Mouse (Mus musculus) spleen, postnatal 0 days (tissue): ENCODE measurements around the gene Sox30. TPM values are rescaled to one million over a fixed set of nuclear protein-coding genes. Genes with fewer than 3 reads are reported as not detected.

ENCODE experiments used
- polyA plus RNA-seq: library from polyadenylated mRNA; unstranded; fragments of >200 nt; fragmentation: Nextera tagmentation; extraction: Ambion mirVana; gene quantifications from 2 replicates; pipeline ENCODE4 v1.2.1, GENCODE M21; 2015

Sox30 gene
- polyA plus RNA-seq: 0.10 TPM in 1 of 2 replicates, not detected in the other

GRCm38 (mm10) chr11:45979946-45980892, at the start of gene Sox30:
Gene Sox30 (plus strand): TSS chr11:45980310.

GRCm38 (mm10) chr11:45944643-45945156, 35.4 kb upstream of the Sox30 start, which contains the start of gene Lsm11:
Gene Lsm11 (minus strand): TSS chr11:45944935.

GRCm38 (mm10) chr11:45955127-45955627, 24.9 kb upstream of the Sox30 start, which contains the start of gene Thg1l:
Gene Thg1l (minus strand): TSS chr11:45955494.

DNA sequence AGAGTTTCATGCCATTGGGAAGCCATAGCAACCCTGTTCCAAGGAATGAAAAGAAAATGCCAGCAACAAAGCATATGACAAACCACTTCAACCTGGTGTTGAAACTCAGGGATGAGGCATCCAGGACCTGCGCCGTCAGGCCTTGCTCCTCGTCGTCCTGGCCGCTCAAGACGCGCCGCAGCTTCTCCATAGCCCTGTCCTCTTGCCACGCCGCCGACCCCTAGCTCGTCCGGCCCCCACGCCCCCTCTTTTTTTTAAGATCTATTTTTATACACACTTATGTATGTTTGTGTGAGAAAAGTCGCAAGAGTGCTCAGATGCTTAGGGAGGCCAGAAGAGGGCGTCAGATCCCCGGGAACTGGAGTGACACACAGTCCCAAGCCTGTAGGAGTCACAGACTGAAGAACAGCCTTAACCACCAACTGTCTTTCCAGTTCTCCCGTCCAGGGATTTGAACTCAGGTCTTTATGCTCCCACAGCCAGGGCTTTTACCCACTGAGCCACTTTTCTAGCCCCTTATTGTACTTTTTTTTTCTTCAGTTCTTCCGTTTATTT, 72.1 kb downstream of the Sox30 start, which contains the start of gene Gm12166:
TSS of gene Gm12166 (minus strand) at position 217 of the 555 bp plus-strand sequence.

DNA sequence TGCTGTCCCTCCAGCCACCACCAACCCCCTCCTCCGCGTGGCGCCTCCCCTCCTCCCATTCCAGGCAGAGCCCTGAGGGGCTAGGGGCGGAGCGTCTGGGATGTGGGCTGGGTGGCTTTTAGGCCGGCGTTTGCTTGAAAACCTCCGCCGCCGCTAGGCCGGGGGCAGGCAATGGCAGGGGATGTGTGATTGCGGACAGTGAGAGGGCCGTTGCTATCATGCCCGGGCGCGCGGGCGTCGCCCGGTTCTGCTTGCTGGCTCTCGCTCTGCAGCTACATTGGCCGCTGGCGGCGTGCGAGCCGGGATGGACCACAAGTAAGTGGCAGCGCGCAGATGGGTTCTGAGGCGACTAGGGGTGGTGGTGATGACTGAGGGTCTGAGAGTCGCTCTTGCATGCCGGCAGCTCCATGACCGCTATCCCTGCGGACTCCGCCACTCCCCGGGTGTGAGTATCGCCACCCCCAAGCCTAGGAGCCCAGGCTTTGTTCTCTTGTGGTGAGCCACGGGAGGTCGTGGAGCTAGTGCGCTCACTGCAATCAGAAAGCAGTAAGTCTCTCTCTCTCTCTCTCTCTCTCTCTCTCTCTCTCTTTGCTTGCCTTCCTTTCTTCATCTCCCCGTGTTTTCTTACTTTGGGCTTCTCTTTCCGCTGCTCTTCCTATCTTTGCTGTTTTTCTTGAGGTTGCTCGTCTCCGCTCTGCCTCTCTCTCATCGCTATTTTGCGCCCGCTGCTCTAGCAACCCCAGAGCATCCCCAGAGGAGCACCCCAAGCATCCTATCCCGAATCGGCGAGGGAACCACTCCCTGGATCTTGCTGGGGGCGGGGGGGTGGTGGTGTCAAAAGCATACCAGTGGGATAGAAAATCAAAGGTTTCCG, 76.0 kb downstream of the Sox30 start, which contains the start of gene Adam19:
TSS of gene Adam19 (plus strand) at position 97 of the 874 bp plus-strand sequence.

Other genes with a start within 250 kb of the Sox30 start
- gene Clint1, start 128.3 kb upstream of the Sox30 start, polyA plus RNA-seq: 51.3 and 59.7 TPM in 2 replicates
- gene Lsm11, start 35.4 kb upstream of the Sox30 start, polyA plus RNA-seq: 3.9 and 4.9 TPM in 2 replicates
- 8.4 and 9.1 TPM in 2 replicates for gene Thg1l, start 24.8 kb upstream of the Sox30 start, polyA plus RNA-seq
- 6.7 and 8.5 TPM in 2 replicates for gene Gm12166, start 72.0 kb downstream of the Sox30 start, polyA plus RNA-seq
- gene Adam19, start 75.7 kb downstream of the Sox30 start, polyA plus RNA-seq: 6.3 and 8.3 TPM in 2 replicates
- gene Nipal4, start 186.2 kb downstream of the Sox30 start, polyA plus RNA-seq: 0.33 and 0.51 TPM in 2 replicates